18 mouse cellular contexts compared by ENCODE assay signal in the genomic region with DNA sequence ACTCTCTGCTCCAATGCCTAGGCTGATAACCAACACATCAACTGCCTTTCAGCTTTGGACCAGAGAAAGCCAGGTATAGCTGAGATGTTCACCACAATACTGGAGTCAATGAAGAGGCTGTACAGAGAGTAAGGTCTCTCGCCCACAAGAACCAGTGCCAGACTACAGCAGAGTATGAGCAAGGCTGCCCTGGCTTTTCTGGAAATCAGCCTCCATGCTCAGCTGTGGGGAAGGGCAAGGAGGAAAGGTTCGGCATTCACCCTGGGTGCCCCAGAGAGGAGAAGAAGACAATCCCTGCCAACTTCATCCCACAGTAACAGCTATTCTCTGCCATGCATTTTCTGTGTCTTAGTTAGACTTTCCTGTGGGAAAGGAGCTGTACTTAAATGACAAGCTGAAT. TPM values are rescaled to one million over a fixed set of nuclear protein-coding genes. Genes with fewer than 3 reads are reported as not detected.
"Had no signal": no experiment of that assay in that cellular context is flagged by ENCODE, and none has a peak within 500 bp of the region (broad histone marks: within the 10 kb centered on the region; RNA-seq: fewer than 3 reads in every experiment).

No protein-coding gene starts in this region.

- H3K36me3 ChIP-seq: limb, embryonic 10.5 days; liver, embryonic 15.5 days; midbrain, embryonic 13.5 days had no signal

- H3K9me3 ChIP-seq: limb, embryonic 10.5 days; liver, embryonic 15.5 days; midbrain, embryonic 13.5 days had no signal

- H3K4me3 ChIP-seq: left cerebral cortex, adult 2 months; limb, embryonic 10.5 days; liver, embryonic 15.5 days; midbrain, embryonic 13.5 days had no signal

- H3K9ac ChIP-seq: liver, embryonic 15.5 days; midbrain, embryonic 13.5 days had no signal

- H3K4me1 ChIP-seq: limb, embryonic 10.5 days; liver, embryonic 15.5 days; midbrain, embryonic 13.5 days had no signal

- DNase-seq: kidney, postnatal 25 days; lung, adult 2 months; lung, postnatal 36 days; right cerebral cortex, adult 18-20 months; right cerebral cortex, postnatal 25 days; thymus, adult 2 months; thymus, postnatal 25 days had no signal

- H3K27me3 ChIP-seq: liver, embryonic 15.5 days; midbrain, embryonic 13.5 days had no signal

- H3K27ac ChIP-seq: left cerebral cortex, adult 2 months; limb, embryonic 10.5 days; liver, embryonic 15.5 days; midbrain, embryonic 13.5 days had no signal

- H3K4me2 ChIP-seq: liver, embryonic 11.5 days; liver, embryonic 15.5 days; midbrain, embryonic 13.5 days had no signal

- ATAC-seq: lung, postnatal 0 days; midbrain, embryonic 13.5 days had no signal

RNA-seq across cellular contexts. Expression of a gene that starts 38.1 kb away (rescaled TPM):
- polyA plus RNA-seq: limb, embryonic 10.5 days; limb, embryonic 14.5 days; liver, embryonic 11.5 days; liver, embryonic 15.5 days; lung, adult 2 months; lung, postnatal 0 days; midbrain, postnatal 0 days; neural tube, embryonic 14.5 days; small intestine, adult 2 months; urinary bladder, adult 2 months had no signal
